Comparison of ENCODE assay signal across 12 mouse cellular contexts in the genomic region with DNA sequence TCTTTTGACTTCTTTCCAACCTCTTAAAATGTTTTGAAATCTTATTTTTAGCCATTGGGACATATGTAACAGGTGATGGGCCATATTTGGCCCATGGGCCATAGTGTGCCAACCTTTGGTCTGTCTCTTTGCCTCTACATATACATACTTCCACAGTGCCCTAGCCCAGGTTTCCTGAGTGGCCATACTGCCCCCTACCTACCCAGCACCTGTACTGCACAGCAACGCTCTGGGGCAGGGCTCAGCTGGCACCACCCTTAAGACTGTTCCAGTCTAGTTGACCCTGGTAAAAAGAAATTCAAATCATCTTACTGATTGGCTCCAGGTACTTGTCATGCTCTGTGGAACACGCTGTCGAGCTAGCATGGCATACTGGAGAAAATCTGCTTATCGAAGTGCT. TPM values are rescaled to one million over a fixed set of nuclear protein-coding genes. Genes with fewer than 3 reads are reported as not detected.
DNase-seq lines count a peak whose midpoint lies in the region; ATAC-seq and TF ChIP-seq lines count a peak whose summit lies in the region.
"Had no signal": no experiment of that assay in that cellular context is flagged by ENCODE, and none has a peak within 500 bp of the region (broad histone marks: within the 10 kb centered on the region; RNA-seq: fewer than 3 reads in every experiment).

No protein-coding gene starts in this region.

- TF ChIP-seq CTCF in intestine, postnatal 0 days (IDR thresholded peaks at IDR 0.05; ENCODE audit: low read depth), result peak; percentile 36
- TF ChIP-seq CTCF in midbrain, postnatal 0 days (IDR thresholded peaks at IDR 0.05), result peak; percentile 47

- H3K27me3 ChIP-seq in intestine, postnatal 0 days (replicated peaks; ENCODE audit: control insufficient read depth, insufficient read depth, low read length), result peaks cover 4% of the 10 kb centered on the region; the same call in 1 of the 2 replicates
- H3K27me3 ChIP-seq in intestine, embryonic 15.5 days (replicated peaks), result no peaks in the 10 kb centered on the region
- H3K27me3 ChIP-seq in midbrain, postnatal 0 days (ENCODE audit: insufficient read depth, low read length), result peaks cover 15% of the 10 kb centered on the region; the same call in 1 of the 2 replicates
- H3K27me3 ChIP-seq in midbrain, embryonic 11.5 days (ENCODE audit: control insufficient read depth, insufficient read depth, low read length), result peaks cover 17% of the 10 kb centered on the region

- DNase-seq in midbrain, postnatal 0 days (ENCODE audit: low spot score), result no peak
- DNase-seq in midbrain, embryonic 11.5 days (ENCODE audit: low spot score, missing footprints), result no peak
- DNase-seq in frontal cortex, adult 2 months (ENCODE audit: extremely low spot score in 1 of 2, low spot score in 1 of 2), result no peak
- DNase-seq: cerebellum, adult 11 months; right cerebral cortex, postnatal 14 days; thymus, postnatal 36 days had no signal

- ATAC-seq in intestine, postnatal 0 days, result no peak
- ATAC-seq in intestine, embryonic 15.5 days, result no peak
- no peak for ATAC-seq in midbrain, postnatal 0 days (ENCODE audit: low FRiP score)
- no peak for ATAC-seq in midbrain, embryonic 11.5 days (ENCODE audit: low FRiP score)
- peak; percentile 66; the same call in 1 of the 2 replicates for ATAC-seq in common myeloid progenitor, adult 5-6 weeks (replicated peaks; ENCODE audit: low read depth, poor library complexity, severe bottlenecking)
- 0 out of 2 replicates have a peak, but pooled peaks have one; percentile 41 for ATAC-seq in megakaryocyte-erythroid progenitor cell, adult 5-6 weeks (replicated peaks; ENCODE audit: low FRiP score, low TSS enrichment, poor library complexity, severe bottlenecking)

- WGBS in intestine, postnatal 0 days, result 55% methylated on average over 4 of the region's 4 CpGs
- 51% methylated on average over 4 of the region's 4 CpGs for WGBS in intestine, embryonic 15.5 days
- WGBS in midbrain, postnatal 0 days, result 52% methylated on average over 4 of the region's 4 CpGs
- 66% methylated on average over 4 of the region's 4 CpGs for WGBS in midbrain, embryonic 11.5 days

- no peak overlapping the region for H3K4me3 ChIP-seq in intestine, postnatal 0 days (ENCODE audit: low read depth, low read length)
- no peak overlapping the region for H3K4me3 ChIP-seq in intestine, embryonic 15.5 days (replicated peaks)
- H3K4me3 ChIP-seq in midbrain, postnatal 0 days (ENCODE audit: low read depth, low read length), result no peak overlapping the region
- no peak overlapping the region for H3K4me3 ChIP-seq in midbrain, embryonic 11.5 days (ENCODE audit: low read depth, low read length)
- H3K4me3 ChIP-seq: lung, embryonic 15.5 days; myocyte had no signal

- no peak overlapping the region for H3K27ac ChIP-seq in intestine, postnatal 0 days (ENCODE audit: low read depth, low read length)
- H3K27ac ChIP-seq in intestine, embryonic 15.5 days, result no peak overlapping the region
- H3K27ac ChIP-seq in midbrain, postnatal 0 days (ENCODE audit: low read depth, low read length), result no peak overlapping the region
- H3K27ac ChIP-seq in midbrain, embryonic 11.5 days (ENCODE audit: low read depth, low read length), result no peak overlapping the region
- H3K27ac ChIP-seq: lung, embryonic 15.5 days had no signal

- H3K4me2 ChIP-seq in intestine, postnatal 0 days (replicated peaks; ENCODE audit: low read depth), result no peak overlapping the region
- no peak overlapping the region for H3K4me2 ChIP-seq in intestine, embryonic 15.5 days (replicated peaks)
- H3K4me2 ChIP-seq in midbrain, postnatal 0 days (ENCODE audit: low read depth, low read length, poor library complexity, severe bottlenecking), result no peak overlapping the region
- no peak overlapping the region for H3K4me2 ChIP-seq in midbrain, embryonic 11.5 days
- H3K4me2 ChIP-seq: lung, embryonic 15.5 days had no signal

- H3K4me1 ChIP-seq in intestine, postnatal 0 days (replicated peaks; ENCODE audit: control insufficient read depth, insufficient read depth, low read length), result no peaks in the 10 kb centered on the region
- no peaks in the 10 kb centered on the region for H3K4me1 ChIP-seq in intestine, embryonic 15.5 days (replicated peaks)
- no peaks in the 10 kb centered on the region for H3K4me1 ChIP-seq in midbrain, postnatal 0 days (ENCODE audit: insufficient read depth, low read length)
- H3K4me1 ChIP-seq in midbrain, embryonic 11.5 days (ENCODE audit: control insufficient read depth, insufficient read depth, low read length), result no peaks in the 10 kb centered on the region
- H3K4me1 ChIP-seq: lung, embryonic 15.5 days had no signal

- no peaks in the 10 kb centered on the region for H3K9me3 ChIP-seq in intestine, postnatal 0 days (ENCODE audit: control insufficient read depth)
- no peaks in the 10 kb centered on the region for H3K9me3 ChIP-seq in intestine, embryonic 15.5 days
- H3K9me3 ChIP-seq in midbrain, postnatal 0 days (ENCODE audit: low read length), result no peaks in the 10 kb centered on the region
- H3K9me3 ChIP-seq in midbrain, embryonic 11.5 days (ENCODE audit: control insufficient read depth, low read length), result no peaks in the 10 kb centered on the region
- H3K9me3 ChIP-seq: lung, embryonic 15.5 days had no signal

- no peaks in the 10 kb centered on the region for H3K36me3 ChIP-seq in intestine, postnatal 0 days (ENCODE audit: control insufficient read depth, insufficient read depth)
- H3K36me3 ChIP-seq in intestine, embryonic 15.5 days, result no peaks in the 10 kb centered on the region
- no peaks in the 10 kb centered on the region for H3K36me3 ChIP-seq in midbrain, postnatal 0 days (ENCODE audit: insufficient read depth, low read length)
- H3K36me3 ChIP-seq in midbrain, embryonic 11.5 days (ENCODE audit: control insufficient read depth, insufficient read depth, low read length), result no peaks in the 10 kb centered on the region
- H3K36me3 ChIP-seq: lung, embryonic 15.5 days had no signal

- H3K9ac ChIP-seq in intestine, postnatal 0 days (ENCODE audit: low read depth, low read length), result no peak overlapping the region
- H3K9ac ChIP-seq in intestine, embryonic 15.5 days, result no peak overlapping the region
- no peak overlapping the region for H3K9ac ChIP-seq in midbrain, postnatal 0 days (replicated peaks; ENCODE audit: low read length, poor library complexity, severe bottlenecking)
- no peak overlapping the region for H3K9ac ChIP-seq in midbrain, embryonic 11.5 days (ENCODE audit: low read length)
- H3K9ac ChIP-seq: lung, embryonic 15.5 days had no signal

RNA-seq across cellular contexts. Expression of gene Prps1, which starts 53.5 kb away (rescaled TPM):
- polyA plus RNA-seq in intestine, postnatal 0 days (2015; fragmentation: Nextera tagmentation; extraction: Ambion mirVana), result 8.5 TPM in 2 replicates
- 20.8 and 21.3 TPM in 2 replicates for polyA plus RNA-seq in intestine, embryonic 15.5 days (2015; fragmentation: Nextera tagmentation; extraction: Ambion mirVana)
- 52.5 and 57.8 TPM in 2 replicates for total RNA-seq in midbrain, postnatal 0 days (2014; rRNA removed)
- polyA plus RNA-seq in midbrain, postnatal 0 days (2015; fragmentation: Nextera tagmentation; extraction: Ambion mirVana), result 91.3 and 94.8 TPM in 2 replicates
- 83.0 and 92.2 TPM in 2 replicates for polyA plus RNA-seq in midbrain, embryonic 11.5 days (2014; fragmentation: Nextera tagmentation; extraction: Ambion mirVana)
- 64.7 and 68.9 TPM in 2 replicates for total RNA-seq in common myeloid progenitor, adult 5-6 weeks (2017)
- total RNA-seq in megakaryocyte-erythroid progenitor cell, adult 5-6 weeks (2014; fragmentation: Nextera tagmentation), result 86.5 and 96.9 TPM in 2 replicates
- 98.2 and 101 TPM in 2 replicates for total RNA-seq in megakaryocyte-erythroid progenitor cell, adult 5-6 weeks (2017)
- polyA plus RNA-seq in frontal cortex, adult 2 months (2012; rRNA removed), result 57.8 and 70.9 TPM in 2 replicates

Comparison
In these comparisons a context has a peak if more than half of its experiments do, and no peak if none do; other contexts are left out.
1. ATAC-seq: peak in common myeloid progenitor, adult 5-6 weeks (single experiment) and megakaryocyte-erythroid progenitor cell, adult 5-6 weeks (single experiment); none in intestine, postnatal 0 days (single experiment), intestine, embryonic 15.5 days (single experiment), midbrain, postnatal 0 days (single experiment) and midbrain, embryonic 11.5 days (single experiment).